Mouse (Mus musculus) megakaryocyte progenitor cell, adult 5-6 weeks (primary cell): ENCODE measurements at regions not wholly inside any gene's neighbourhood (a gene's known extent, or its start where the extent isn't known, plus 50 kb on each side); places are given as distances from the start of the nearest gene placed in this dataset.

Experiments used
- ATAC-seq: replicated peaks from 2 replicates; pipeline ENCODE4 v1.8.0; 2016; ENCODE audit warnings: mild to moderate bottlenecking, moderate TSS enrichment, inconsistent platforms; ENCODE audit not compliant: poor library complexity

DNA sequence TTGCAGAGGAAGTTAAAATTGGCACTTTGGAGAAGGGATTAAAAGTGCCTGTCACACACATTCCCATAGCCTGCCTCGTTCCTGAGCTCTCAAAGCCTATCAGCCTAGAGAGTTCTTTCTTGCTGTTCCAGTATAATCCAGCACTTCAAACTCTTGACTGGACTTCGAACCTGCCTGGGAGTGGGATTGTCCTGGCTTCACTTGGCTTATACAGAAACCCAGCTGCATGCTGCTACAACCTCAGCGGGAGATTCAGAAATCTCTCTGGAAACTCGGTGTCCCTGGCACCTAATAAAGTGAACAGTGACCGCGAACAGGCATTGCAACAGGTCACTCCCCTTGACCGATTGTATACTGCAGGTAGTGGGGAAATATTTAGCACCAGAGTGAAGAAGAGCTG is 149.1 kb upstream of the Mast4 start:
- ATAC-seq, result no peak

- no peak for ATAC-seq
Observed at GRCm38 (mm10) chr13:103476328-103476727, 142.0 kb upstream of the Mast4 start.

- no peak for ATAC-seq
Observed at GRCm38 (mm10) chr13:103472216-103472615, 137.9 kb upstream of the Mast4 start.

DNA sequence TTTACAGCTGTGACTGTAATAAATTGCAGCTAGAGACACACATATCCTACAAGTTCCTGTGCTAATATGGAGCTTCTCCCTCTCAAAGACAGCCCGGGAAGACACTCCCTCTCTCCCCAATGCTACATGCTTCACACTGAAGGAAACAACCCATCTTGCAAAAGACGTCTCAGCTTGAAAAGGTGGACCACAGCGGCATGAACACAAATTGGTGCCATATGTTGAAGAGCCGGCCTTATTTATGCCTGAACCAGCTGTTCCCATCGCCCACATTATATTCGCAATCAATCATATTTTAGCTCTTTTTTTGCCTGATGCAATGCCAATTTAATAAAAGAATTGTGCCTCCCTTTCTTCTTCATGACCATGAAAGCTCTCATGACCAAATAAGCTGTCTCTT is 135.8 kb upstream of the Mast4 start:
- no peak for ATAC-seq

DNA sequence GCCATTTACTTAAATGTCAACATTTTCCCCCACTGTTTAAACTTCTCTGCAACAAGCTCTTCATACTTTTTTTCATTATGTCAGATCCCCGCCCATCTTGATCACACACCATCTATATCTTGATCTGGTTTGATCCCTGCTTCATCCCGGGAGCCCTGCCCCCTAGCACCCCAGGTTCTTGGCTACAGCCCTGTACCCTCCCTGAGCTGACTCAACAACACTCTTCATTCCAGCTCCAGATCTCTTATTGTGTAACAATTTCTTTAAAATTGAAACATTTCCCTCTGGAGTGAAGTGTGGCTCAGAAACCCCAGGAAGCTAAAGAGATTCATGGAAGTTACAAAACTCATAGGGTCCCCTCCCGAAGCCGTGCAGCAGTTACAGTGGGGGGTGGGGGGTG is 126.2 kb upstream of the Mast4 start:
- no peak for ATAC-seq

DNA sequence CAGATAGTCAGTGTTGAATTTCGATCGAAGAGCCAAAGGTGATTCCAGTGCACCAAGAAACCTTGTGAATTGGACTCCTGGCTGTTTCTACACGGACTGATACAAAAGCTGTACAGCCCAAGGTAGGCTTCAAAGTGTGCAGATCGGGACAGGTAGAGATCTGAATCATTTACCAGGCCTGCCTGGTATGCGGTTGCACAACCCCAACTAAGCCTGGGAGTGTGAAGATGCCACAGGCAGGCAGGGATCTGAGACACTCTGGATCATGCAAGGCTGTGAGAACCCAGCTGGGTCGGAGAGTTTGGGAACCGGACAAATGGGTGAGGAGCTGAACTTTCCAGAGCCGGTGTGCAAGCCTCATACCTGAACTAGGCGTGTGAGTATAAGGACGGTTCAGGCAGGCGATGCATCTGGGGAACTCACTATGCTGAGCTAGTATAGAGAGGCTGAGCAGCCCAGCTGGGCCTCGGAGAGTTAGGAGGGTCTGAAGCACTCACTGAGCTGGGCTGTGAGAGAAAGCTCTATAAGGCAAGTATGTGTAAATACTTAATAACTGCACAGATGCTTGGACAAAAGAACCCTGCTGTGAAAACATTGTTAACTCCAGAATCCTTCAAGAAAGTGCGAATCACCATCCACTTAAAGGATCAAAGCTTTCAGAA is 125.3 kb upstream of the Mast4 start:
- ATAC-seq, result no peak

- ATAC-seq, result no peak
Observed at GRCm38 (mm10) chr13:103452837-103453236, 118.5 kb upstream of the Mast4 start.

DNA sequence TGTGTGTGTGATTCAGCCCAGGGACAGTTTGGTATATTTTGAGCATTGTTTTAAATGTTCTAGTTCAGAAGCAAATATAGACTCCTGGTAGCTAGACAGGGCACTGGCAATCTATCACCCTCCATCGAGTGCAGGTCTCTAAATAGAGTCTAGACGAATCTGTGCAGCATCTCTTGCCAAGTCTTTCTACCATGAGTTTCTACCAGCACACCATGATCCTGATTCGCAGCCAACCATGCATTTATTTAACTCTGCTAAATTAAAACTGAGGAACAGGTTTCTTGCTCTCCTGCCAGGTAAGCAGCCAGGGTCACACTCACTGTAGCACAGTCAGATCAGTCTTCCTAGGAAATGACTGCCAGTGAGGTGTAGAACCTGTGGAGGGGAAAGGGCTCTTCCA is 96.3 kb upstream of the Mast4 start:
- ATAC-seq, result no peak

GRCm38 (mm10) chr13:103424011-103424410 is 89.7 kb upstream of the Mast4 start:
- no peak for ATAC-seq

DNA sequence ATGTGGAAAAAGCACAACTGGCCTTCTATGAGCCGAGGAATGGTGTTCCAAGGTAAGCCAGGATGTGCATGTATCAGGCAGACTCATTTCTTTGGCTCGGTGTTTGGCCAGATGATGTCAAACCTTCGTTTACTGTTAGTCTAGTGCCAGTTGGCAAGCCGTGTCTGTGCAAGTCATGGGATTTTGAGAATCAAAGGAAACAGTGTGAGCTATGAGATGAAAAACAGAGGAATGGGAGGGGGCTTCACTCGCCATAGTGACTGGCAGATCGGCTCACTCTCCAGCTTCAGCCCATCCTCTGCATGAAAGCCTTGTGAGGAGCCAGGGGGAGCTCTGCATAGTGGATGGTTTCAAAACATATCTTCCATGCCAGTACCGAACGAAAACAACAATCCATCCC is 89.1 kb upstream of the Mast4 start:
- ATAC-seq, result no peak

DNA sequence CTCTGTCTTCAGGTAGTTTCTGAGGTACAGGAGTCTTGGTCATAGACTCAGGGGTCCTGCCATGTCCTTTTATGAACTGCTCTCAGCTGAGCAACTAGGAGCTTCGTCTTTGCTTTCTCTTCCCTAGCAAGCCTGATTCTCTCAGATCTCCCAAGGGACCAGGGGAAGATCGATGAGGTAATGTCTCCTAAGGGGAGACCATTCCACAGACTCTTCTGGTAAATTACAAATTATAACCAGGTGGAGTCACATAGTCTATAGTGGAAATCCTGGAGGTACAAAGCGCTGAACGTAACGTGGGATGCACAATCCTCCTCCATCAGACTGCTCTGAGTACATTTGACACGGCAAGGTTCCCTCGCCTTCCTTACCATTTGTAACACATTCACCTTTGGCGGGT is 88.7 kb upstream of the Mast4 start:
- ATAC-seq, result no peak

GRCm38 (mm10) chr13:103419146-103419545 is 84.8 kb upstream of the Mast4 start:
- ATAC-seq, result no peak

DNA sequence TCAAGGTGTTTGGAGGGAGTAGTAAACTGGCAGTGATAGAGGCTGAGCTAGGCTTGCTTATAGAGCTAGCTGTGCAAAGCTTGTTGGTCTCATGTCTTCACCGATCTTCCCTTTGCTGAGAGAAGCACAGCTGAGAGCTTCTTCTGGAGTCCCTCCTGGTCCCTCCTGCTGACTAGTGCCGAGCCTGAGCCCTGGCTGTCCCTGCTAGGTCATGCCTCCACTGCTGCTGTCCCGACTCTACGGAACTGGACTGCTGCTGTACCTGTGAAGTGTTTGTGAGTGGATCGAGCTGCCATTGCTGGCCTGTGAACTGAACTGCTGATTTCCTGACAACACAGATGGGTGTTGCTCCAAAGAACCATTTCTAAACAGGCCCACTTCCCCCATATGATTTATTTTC is 83.0 kb upstream of the Mast4 start:
- ATAC-seq, result no peak

GRCm38 (mm10) chr13:103415335-103415734 is 81.0 kb upstream of the Mast4 start:
- ATAC-seq, result no peak

- peak; percentile 75 for ATAC-seq
Observed at GRCm38 (mm10) chr13:103412566-103412965, 78.3 kb upstream of the Mast4 start.

DNA sequence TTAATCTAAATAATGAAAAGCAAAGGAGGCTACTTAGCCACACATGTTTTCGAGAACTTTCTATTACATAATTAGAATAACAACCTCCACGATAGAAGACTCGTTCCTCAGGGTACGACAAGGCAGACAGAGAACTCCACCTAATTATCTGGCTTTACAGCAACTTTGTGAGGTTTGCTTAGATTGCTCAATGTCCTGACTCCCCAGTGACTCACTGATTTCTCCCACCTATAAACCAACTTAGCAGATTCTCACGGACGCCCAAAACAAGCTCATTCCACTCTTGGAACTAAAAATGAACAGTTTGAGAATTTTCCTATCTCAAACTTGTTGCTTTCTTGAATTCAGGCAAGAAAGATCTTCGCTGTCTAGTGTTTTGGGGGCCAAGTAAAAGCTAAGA is 75.0 kb upstream of the Mast4 start:
- ATAC-seq, result no peak

GRCm38 (mm10) chr13:103396526-103397020 is 62.3 kb upstream of the Mast4 start:
- ATAC-seq, result no peak

DNA sequence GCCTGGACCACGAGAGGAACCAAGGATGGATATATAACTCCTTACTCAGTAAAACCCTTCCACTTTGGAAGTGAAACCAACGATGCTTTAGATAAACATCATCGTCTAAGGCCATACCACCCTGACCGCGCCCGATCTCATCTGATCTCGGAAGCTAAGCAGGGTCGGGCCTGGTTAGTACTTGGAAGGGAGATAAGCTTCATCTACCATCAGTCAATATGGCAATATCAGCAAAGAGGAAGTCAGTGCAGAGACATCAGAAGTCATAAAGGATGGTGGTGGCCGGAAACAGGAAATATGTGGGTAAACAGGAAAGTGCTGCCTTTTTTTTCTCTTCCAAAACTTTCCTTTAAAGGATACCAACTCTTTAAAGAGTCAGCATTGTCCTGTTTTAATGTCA is 61.8 kb upstream of the Mast4 start:
- peak; percentile 83 for ATAC-seq

DNA sequence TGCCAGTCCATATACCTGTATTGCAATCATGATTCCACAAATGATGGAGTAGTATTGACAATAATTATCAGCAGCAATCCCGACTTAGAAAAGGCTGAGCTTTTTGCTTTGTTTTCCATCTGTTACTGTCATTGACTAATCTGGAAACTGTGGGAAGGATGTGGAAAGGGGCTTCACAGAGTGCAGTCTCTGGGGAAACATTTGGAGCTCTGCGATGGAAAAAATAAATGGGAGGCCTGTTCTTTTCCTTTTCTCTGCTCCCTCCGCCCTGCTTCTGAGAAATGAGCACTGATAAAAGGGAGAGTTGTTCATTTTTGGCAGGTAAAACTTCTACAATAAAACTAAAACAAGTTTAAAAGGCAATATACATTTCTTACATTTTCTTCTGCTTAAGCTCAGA is 58.3 kb upstream of the Mast4 start:
- ATAC-seq, result no peak

GRCm38 (mm10) chr13:103391396-103391795 is 57.1 kb upstream of the Mast4 start:
- ATAC-seq, result no peak

DNA sequence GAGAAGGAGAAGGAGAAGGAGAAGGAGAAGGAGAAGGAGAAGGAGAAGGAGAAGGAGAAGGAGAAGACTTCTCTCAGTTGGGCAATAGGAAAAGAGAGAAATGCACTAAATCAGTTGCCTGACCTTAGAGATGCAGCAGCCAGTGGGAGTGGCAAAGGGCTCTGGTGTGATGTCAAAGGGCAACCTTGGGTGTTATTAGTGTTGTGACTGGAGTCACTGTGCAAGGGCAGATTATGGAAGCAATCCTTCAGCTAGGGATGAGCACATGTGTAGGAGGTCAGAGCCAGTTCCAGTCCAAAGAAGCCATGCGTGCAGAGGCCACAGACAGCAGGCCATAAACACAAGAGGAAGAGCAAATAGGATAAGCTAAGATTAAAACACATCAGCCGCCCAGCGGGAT is 56.7 kb upstream of the Mast4 start:
- no peak for ATAC-seq

- ATAC-seq, result no peak
Observed at GRCm38 (mm10) chr13:103386948-103387347, 52.7 kb upstream of the Mast4 start.
